Mouse (Mus musculus) kidney, postnatal 36 days (tissue): ENCODE data around the gene Ddx1.
A peak's percentile ranks its signal among the peaks of the same experiment; 100 is the strongest.
"Not testable (repeated sequence)": the region's sequence is repeated elsewhere in the genome, so short reads cannot be mapped to it uniquely, and the experiment has no call there.

Source experiments
- DNase-seq, 2 experiments: peaks; one replicate each; pipeline ENCODE4 v3.0.0; 2021 to 2022; ENCODE audit warnings: mixed read lengths in 2 of 2

The Ddx1 gene

DNA sequence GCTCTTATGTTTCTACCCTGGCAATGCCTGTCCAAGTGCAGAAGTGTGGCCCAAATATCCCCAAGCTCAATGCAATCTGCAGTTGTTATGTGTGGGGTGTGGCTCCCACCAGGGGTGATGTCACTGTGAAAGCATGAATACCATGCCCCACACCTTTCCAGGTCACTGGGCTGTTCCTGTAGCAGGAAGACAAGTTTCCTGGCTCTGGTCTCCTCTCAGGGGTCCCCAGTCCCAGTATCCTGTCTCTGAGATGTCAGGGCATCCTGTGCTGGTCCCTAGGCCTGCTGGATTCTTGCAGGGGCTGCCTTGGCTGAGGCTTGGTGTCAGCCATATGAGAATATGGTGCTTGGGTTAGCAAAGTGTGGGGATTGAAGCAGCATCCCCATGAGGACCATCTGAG lies 46.7 kb downstream of the Ddx1 start:
- DNase-seq, result no peak

DNA sequence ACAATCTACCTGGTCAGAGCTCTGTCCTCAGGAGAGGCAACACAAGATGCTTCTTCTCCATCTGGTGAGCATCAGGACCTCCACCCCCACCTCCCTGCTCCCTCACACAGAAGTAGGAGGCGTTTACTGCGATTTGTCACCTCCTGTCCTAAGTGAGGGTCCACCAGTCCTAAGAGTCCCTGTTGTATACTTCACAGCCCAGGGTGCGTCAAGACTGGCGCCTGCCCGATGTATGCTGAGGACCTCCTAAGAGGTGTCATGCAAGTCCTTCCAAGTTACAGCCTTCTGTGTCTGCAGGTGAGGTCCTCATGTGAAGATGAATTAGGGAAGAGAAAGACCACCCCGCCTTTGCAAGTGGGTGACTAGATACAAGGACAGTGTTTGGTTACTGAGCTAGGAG lies 48.4 kb downstream of the Ddx1 start:
- no peak for DNase-seq

DNA sequence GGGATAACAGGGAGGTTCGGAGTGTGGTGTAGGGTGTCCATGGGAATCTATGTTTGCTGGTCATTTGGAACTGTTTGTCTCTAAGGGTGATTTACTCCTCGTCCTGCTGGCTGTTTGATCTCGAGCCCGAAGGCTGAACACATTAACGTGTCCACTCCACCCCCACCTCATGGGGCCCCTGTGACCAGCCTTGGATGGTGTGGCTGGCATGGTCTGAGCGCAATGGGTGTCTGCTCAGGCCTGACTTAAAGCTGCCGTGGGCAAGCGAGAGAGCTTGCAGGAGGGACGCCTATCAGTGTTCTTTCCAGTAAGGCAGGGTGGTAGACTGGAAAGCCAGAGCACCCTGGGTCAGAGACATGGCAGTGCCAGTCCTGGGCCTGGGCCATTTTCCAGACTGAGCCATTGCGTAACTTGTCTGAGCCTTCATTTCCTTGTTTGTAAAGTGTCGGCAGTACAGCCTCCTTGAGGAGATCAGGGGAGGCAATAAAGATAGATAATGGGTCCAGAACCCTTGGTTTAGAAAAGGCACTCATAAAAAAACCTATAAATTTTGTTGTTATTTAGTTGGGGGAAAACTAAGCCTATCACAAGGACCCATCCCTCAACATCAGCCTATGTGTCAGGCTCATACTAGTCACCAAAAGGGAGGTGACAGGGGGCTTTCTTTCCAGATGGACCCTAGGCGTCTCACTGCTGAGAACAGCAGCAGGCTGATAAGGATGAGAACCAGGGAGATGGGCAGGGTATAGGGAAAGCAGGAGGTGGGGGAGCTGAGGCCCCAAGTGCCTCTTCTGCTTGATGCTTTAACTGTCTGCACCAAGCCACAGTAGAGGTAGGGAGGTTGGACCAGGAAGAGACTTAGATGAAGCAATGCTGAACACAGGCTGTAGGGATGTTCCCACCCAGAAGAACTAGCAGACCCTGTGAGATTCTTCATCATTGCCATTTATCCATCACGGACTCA lies 49.4 kb downstream of the Ddx1 start:
- DNase-seq, result no peak

DNA sequence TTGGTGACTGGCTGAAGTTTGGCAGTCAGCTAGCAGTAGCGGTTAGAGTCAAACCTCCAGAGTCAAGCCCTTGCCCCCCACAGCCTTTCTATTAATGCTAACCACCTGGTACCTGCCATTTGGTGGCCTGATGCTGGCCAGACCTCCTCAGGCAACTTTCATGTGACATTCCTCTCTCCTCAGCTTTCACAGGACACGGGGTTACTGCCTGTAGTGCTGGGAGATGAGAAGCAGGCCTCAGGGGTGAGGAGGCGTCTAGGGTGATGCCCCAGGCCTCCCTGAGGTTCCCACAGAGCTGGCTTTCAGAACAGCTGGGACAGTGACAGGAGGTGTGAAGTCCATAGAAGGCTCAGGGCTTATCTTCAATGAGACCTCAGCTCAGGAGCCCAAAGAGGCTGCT lies 50.9 kb downstream of the Ddx1 start:
- no peak for DNase-seq

DNA sequence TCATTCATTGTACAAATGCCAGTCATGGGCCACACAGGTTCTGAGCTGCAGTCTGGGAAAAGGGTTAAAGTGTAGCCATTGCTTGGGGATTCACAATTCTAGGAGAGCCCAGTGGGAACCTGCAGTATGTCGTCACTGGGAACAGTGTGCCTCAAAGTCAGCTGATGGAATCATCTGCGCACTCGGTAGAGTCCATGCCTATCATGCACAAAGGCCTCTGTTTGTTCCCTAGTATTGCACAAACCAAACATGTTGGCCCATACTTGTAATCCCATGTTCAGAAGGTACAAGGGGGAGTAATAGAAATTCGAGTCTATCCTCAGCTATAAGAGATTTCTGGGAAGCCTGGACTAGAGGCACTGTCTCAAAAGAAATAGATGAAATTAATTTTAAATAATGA lies 52.9 kb downstream of the Ddx1 start:
- DNase-seq, result no peak

DNA sequence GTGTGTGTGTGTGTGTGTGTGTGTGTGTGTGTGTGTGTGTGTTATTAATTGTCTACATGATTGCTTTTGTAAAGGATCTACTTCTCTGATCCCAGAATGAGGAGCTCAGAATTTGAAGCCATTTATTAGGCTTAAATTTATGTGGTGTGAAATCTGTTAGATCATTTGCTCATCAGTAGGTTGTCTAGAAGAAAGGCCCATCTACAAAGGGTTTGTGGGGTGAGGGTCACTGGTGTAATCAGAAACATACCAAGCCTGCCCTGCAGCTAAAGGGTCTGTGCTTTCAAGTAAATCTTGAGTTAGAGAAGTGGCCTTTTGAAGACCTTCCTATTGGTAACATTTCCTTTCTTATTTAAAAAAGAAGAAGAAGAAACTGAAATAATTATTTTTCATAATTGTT lies 53.5 kb downstream of the Ddx1 start:
- DNase-seq, result no peak

DNA sequence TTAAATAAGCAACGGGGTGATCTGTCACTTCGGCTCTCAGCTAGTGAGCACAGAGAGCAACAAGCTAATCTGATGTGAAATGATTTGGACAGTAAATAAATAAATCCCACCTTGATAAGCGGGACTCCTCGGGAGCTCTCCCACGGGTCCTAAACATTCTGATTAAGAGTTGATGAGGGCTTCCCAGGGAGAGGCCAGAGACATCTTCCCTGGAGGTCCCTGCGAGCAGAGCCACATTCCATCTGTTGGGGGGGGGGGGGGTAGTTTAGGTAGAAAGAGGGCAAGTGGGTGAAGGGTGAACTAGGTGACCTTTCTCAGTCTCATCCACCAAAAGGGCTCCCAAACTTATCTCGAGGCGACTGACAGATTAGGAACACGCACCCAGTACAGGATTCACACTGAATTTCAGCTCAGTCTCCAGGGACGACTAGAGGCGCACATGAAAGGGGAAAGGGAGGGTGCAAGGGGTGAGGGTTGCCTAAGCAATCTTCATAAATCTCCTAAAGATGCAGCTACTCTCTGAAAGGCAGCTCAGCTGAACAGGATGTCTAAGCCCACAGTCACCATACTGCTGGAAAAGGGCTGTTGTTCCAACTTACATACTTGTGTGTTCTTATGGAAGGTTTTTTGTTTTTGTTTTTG lies 60.8 kb downstream of the Ddx1 start:
- no peak for DNase-seq

DNA sequence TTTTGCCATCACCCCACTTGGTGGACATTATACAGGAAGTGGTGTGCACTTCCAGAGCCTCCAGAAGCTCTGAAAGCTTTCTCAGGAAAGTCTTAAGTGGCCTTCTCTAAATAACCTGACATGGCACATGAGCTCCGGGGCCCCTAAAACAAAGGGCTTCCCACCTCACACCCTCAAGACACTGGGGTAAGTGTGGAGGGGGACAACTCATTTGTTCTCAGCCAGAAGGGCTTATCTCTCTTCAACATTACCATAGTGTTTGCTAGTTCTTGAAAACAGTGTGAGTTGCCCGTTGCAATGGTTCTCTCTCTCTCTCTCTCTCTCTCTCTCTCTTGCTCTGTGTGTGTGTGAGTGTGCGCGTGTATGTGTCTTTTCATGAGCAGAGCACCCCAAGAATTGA lies 62.8 kb downstream of the Ddx1 start:
- DNase-seq, result no peak

DNA sequence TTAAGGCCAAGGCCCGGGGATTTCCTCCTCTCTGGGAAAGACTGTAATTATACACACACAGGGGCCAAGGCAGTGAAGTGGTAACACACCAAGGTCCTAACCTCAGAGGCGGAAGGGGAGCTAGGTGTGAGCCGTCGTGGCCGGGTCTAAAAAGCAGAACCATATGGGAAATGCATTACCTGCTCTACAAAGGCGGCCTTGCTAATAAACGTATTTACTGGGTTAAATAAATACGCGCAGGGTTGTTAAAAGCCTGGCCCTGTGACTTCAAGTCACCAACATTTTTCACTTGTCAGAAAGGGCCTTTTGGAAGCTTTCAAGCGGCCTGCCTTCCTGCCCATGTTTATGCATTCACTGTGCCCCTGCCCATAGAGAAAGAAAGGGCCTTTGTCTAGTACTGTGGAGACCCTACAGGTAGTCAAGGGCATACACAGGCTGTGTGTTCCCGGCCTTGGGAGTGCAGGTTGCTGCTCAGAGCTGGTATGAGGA lies 64.1 kb downstream of the Ddx1 start:
- DNase-seq, result no peak

DNA sequence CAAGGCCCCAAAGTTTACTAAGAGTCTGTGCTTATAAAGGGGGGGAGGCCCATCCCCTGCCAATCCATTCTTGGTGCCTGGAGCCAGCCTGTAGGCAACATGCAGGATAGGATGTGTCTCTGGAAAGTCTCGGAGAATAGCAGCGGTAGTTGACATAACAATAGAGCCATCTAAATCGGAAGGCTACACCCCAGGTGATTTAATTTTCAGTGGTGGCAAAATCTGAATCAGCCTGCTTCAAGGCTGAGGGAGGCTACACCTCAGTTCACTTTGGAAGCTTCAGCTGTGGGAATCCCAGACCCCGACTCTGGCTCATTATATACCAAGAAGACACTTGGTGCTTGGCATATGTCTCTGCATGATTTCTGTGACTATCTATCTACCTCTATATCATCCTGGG lies 64.9 kb downstream of the Ddx1 start:
- DNase-seq, result not testable (repeated sequence)

DNA sequence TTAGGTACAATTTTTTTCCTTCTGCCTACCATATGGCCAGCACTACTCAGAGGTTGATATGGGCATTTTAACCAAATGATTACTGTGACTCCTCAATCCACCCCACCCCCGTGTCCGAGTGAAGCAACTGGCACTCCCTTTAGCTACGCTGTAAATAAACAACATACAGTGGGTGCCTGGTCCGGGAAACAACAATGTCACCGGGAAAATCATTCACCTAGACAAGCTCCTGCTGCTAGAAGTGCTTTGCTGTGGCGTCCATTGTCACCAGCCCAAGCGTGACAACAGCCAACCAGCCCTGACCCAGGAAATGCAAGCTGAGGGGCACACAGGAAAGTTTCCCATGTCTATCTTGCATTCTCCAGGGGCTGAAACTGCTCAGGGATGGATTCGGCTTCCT lies 66.8 kb downstream of the Ddx1 start:
- DNase-seq, result peak; percentile 30 to 42

DNA sequence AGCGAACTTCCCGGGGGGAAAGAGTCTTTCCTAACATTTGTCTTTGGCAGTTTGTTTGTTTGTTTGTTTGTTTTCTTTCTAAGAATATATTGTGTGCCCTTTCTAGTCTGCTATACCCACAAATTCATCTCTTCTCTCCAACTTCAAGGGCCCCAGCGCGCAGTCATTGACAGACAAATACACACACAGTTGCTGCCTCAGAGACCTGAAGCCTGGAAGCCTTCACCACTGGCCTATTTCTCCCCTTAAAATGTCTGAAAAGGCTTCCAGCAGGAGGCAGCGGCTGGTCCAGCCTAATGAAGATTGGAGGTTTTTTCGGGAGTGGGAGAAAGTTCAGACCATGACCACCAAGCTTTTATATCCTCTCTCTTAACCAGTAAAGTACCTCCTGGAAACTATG lies 67.3 kb downstream of the Ddx1 start:
- no peak for DNase-seq

DNA sequence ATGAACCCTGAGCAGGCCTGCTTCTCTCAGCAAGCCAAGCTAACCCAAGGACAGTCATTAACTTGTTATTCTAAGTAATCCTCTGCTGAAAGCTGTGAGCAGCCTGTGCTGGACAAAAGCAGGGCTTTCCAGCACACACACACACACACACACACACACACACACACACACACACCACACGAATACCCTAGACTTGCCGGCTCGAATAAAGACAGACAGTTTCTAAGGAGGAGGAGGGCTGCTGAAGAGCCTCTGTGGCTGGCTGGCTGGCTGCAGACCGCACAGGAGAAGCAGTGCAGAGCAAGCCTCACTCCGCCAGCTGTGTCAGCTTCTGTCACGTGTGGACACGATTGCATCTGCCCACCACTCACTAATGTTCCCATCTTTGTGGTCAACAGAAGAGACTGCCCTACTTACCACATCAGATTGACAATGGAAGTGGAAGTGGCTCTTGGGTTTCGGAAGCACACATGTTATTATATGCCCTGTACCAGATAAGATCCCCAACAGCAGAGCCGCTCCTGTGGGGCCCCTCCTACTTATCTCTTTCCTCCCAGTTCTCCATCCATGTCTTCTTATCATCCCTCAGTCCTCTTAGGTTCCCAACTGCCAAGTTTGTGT lies 68.2 kb downstream of the Ddx1 start:
- DNase-seq, result peak; percentile 59 to 62

DNA sequence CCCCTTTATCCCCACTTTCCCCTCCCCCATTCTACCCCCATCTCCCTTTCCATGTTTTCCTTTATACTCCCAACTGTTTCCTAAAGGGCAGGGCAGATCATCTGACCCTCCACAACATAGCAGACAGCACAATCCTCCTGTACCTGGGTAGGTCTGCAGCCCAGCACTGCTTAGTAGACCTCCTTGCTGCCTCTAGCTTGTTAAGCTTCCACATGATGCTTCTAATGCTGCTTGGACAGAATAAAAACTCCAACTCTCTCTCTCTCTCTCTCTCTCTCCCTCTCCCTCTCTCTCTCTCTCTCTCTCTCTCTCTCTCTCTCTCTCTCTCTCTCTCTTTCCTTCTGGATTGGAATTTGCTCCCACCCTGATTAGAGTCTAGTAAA lies 68.7 kb downstream of the Ddx1 start:
- DNase-seq, result no peak

DNA sequence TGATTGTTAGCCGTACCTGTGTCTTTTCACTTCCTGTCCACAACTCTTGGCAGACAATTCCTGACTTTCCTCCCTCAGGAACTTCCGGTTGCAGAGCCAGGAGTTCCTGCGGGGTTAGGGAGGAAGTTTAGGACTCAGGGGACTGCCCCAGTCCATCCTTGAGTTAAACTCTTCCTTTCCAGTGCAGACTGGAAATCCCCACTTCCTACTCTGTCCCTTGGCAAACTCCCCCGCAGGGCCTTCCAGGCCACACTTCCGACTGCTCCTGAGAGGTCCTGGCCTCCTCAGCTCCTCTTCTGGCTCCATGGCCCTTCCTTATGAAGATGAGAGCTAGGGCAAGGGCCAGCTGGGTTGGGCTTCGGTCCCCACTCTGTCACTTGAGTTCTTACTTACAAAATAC lies 71.4 kb downstream of the Ddx1 start:
- DNase-seq, result peak; percentile 41 to 45

DNA sequence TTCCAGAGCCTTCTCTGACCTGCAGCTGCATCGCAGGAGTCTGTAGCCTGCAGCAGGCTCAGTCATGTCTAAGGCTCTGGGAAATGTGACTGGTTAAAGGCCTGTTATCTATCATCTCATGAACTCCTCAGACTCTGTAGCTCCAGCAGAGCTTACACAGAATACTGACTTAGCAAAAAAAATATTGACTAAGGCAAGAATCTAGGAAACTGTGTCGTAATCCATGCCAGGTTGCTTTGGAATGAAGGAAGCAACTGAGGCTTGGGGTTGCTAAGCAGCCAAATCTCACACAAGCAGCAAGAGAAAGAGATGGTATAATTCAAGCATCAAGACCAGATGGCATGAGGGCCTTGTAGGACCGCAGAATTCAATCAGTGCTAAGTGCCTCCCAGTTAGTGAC lies 72.1 kb downstream of the Ddx1 start:
- no peak for DNase-seq

DNA sequence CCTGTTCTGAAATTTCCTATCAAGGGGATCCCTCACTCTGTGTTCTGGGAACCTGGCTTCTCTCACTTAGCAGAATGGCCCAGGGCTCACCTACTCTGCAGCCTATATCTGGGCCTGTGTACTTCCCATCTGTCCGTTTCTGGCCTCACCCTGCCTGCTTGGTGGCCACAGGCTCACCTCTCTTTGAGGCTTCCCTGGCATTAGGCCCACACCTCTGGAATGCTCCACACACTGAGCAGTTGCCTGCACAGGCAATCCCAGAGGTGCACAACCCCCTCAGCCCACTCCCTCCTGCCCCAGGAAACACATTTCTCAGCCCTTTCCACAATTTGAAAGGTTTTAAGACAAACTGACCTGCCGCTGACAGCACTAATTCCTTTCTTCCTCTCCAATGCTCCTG lies 72.9 kb downstream of the Ddx1 start:
- peak in 1 of 2 experiments; percentile 51 for DNase-seq

DNA sequence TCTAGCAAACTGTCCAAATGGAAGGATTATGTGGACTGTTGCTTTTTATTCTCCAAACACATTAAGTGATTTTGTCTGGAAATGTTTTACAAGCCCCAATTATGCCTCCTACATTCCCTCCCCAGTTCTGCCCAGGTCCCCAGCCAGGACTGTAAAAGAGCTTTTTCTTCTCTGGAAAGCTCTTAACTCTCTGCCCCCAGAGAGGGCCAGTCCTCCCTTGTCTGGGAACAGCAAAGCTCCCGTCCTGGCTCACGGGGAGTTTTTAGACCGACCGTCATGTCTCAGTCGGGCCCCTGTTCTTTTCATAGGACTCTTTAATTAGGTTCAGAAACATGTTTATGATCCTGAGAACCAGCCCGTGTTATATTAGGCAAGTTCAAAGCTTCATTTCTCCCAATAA lies 75.0 kb downstream of the Ddx1 start:
- DNase-seq, result no peak

DNA sequence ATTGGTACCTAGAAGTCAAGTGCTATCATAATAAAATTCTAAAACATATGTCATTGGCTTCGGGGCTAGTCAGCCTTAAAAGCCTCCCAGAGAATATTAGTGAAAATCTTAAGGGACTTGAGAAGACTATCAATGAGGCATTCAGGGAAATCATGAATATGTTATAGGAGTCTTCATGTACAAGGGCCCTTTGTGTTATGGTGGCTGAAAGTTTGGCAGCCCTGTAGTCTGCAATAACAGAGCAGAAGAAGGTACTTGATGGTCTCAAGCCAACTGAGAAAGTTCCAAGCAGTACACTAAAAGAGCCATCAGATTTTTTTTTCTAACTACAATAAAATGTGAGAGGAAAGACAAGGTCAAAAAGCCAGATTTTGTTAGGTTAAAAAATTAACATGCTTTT lies 80.9 kb downstream of the Ddx1 start:
- DNase-seq, result no peak

DNA sequence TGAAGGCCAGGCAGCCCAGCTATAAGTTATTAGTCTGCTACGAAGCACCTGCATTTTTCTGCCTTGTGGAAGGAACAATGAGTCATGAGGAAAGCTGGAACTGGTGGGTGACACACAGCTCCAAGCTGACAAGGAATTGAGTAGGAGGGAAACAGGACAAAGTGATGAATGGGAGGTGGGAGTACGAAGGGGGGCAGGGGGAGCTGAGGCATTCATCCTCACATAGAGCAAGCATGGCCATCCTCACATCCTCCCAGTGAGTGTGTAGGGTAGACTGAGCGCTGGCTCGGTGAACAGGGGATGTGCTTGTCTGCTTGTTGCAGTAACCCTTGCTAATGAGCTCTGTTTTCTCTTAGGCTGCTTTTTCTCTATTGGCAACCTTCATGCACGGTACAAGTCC lies 81.9 kb downstream of the Ddx1 start:
- DNase-seq, result no peak
